Mouse (Mus musculus): Measurements from ENCODE around the gene Cgnl1. TPM values are rescaled to one million over a fixed set of nuclear protein-coding genes. Genes with fewer than 3 reads are reported as not detected.

Gene Cgnl1
- polyA plus RNA-seq, 1 experiment from 2014 or later = 8.9 TPM

- no peak overlapping the region for H3K4me3 ChIP-seq
- 59% methylated on average over 11 of the region's 11 CpGs for WGBS
- H3K9me3 ChIP-seq = no peaks in the 10 kb centered on the region
- H3K9ac ChIP-seq = no peak overlapping the region
- no peaks in the 10 kb centered on the region for H3K36me3 ChIP-seq
- H3K4me2 ChIP-seq = no peak overlapping the region
- H3K4me1 ChIP-seq (replicated peaks) = peaks cover 17% of the 10 kb centered on the region
- ATAC-seq (ENCODE audit: low FRiP score) = no peak
- H3K27me3 ChIP-seq = peaks cover 63% of the 10 kb centered on the region
- H3K27ac ChIP-seq = no peak overlapping the region
Measured at GRCm38 (mm10) chr9:71764551-71764950, 6.9 kb downstream of the Cgnl1 start.

- Histone ChIP-seq H3K27me3 (peaks cover 62% of the 10 kb centered on the region), H3K9me3 (no peaks in the 10 kb centered on the region), H3K27ac (no peak overlapping the region), H3K4me2 (no peak overlapping the region), H3K4me3 (no peak overlapping the region), H3K36me3 (no peaks in the 10 kb centered on the region), H3K4me1 (replicated peaks) (peaks cover 27% of the 10 kb centered on the region), H3K9ac (no peak overlapping the region)
- WGBS = 5% methylated on average over 1 of the region's 1 CpGs
- ATAC-seq (ENCODE audit: low FRiP score) = no peak
Measured at GRCm38 (mm10) chr9:71763273-71763672, 8.1 kb downstream of the Cgnl1 start.

DNA sequence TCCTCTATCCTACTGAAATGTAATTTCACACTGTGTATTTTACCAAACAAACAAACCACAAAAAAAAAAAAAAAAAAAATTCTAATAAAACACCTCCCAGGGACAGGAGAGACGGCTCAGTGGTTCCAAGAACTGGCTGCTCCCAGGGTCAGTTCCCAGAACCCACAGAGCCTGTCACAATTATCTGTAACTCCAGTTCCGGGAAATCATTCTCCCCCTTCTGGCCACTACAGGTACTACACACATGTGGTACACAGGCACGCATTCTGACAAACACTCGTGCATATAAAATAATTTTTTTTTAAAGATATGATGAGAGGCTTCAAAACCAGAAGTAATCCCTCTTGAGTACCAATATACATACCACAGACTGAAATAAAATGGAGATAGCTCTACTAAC is 9.7 kb downstream of the Cgnl1 start:
- 94% methylated on average over 4 of the region's 4 CpGs for WGBS
- H3K27me3 ChIP-seq = peaks cover 56% of the 10 kb centered on the region

GRCm38 (mm10) chr9:71760518-71761141 is 10.8 kb downstream of the Cgnl1 start:
- Histone ChIP-seq H3K27me3 (peaks cover 55% of the 10 kb centered on the region), H3K36me3 (no peaks in the 10 kb centered on the region), H3K9me3 (no peaks in the 10 kb centered on the region), H3K4me1 (replicated peaks) (peaks cover 27% of the 10 kb centered on the region), H3K9ac (no peak overlapping the region; the same call in 1 of the 2 replicates), H3K4me2 (peak overlapping the region; percentile 6; the same call in 1 of the 2 replicates), H3K4me3 (no peak overlapping the region), H3K27ac (no peak overlapping the region)
- no peak for ATAC-seq (ENCODE audit: low FRiP score)
- 14% methylated on average over 14 of the region's 14 CpGs for WGBS

More for the DNA sequence above, 9.7 kb downstream of the Cgnl1 start:
- peaks cover 27% of the 10 kb centered on the region for H3K4me1 ChIP-seq (replicated peaks)
- no peaks in the 10 kb centered on the region for H3K9me3 ChIP-seq
- H3K4me3 ChIP-seq = no peak overlapping the region
- H3K27ac ChIP-seq = no peak overlapping the region
- H3K4me2 ChIP-seq = no peak overlapping the region
- no peak overlapping the region for H3K9ac ChIP-seq
- no peak for ATAC-seq (ENCODE audit: low FRiP score)
- H3K36me3 ChIP-seq = no peaks in the 10 kb centered on the region

DNA sequence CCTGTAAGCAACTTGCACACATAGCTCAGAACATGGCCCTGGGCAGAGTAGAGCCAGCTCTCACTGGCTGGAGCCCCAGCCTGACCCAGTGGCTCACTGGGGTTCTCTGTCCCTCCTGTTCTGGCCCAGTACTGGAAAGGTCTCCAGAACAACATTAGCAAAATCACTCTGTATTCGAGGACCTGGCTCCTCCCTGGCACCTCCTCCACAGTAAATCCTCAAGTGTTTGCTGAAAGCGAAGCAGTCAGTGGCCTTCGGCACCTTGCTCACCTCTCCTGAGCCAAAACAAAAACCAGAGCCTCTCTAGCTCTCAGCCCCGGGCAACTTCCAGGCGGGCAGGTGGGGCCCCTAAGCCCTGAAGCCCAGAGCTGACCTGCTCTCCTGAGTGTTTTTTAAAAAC is 11.5 kb downstream of the Cgnl1 start:
- H3K4me3 ChIP-seq = no peak overlapping the region
- no peak for ATAC-seq (ENCODE audit: low FRiP score)
- H3K36me3 ChIP-seq = no peaks in the 10 kb centered on the region
- H3K27ac ChIP-seq = no peak overlapping the region
- H3K9me3 ChIP-seq = no peaks in the 10 kb centered on the region
- no peak overlapping the region for H3K9ac ChIP-seq
- WGBS = 32% methylated on average over 5 of the region's 5 CpGs
- H3K4me1 ChIP-seq (replicated peaks) = peaks cover 27% of the 10 kb centered on the region
- H3K4me2 ChIP-seq = no peak overlapping the region
- peaks cover 51% of the 10 kb centered on the region for H3K27me3 ChIP-seq

DNA sequence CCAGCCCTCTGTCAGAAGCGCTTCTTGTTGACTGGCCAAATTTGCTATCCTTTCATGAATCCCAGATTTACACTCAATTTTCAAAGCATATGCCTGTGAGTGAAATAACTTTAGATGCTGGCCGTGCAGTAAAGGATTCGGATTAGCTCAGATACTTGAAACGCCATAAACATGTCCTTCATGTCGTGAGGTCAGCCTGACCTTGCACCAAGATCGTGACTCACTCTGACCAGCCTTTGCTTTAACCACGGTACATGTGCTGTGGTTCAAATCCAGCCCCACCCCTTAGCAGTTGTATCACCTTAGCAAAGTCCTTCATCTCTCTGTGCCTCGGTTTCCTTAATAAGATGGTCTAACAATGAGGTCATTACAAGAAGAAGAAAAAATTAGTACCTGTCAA is 14.0 kb downstream of the Cgnl1 start:
- Histone ChIP-seq H3K36me3 (no peaks in the 10 kb centered on the region), H3K4me1 (replicated peaks) (peaks cover 27% of the 10 kb centered on the region), H3K27ac (no peak overlapping the region), H3K9ac (no peak overlapping the region), H3K4me2 (no peak overlapping the region), H3K4me3 (no peak overlapping the region), H3K27me3 (peaks cover 33% of the 10 kb centered on the region), H3K9me3 (no peaks in the 10 kb centered on the region)
- WGBS = 86% methylated on average over 8 of the region's 8 CpGs
- no peak for ATAC-seq (ENCODE audit: low FRiP score)

GRCm38 (mm10) chr9:71756916-71757315 is 14.5 kb downstream of the Cgnl1 start:
- H3K9me3 ChIP-seq = no peaks in the 10 kb centered on the region
- no peak overlapping the region for H3K9ac ChIP-seq
- ATAC-seq (ENCODE audit: low FRiP score) = no peak
- whole genome bisulfite sequencing = 47% methylated on average over 4 of the region's 4 CpGs
- H3K4me2 ChIP-seq = no peak overlapping the region
- H3K27me3 ChIP-seq = peaks cover 29% of the 10 kb centered on the region
- no peak overlapping the region for H3K27ac ChIP-seq
- no peaks in the 10 kb centered on the region for H3K36me3 ChIP-seq
- H3K4me1 ChIP-seq (replicated peaks) = peaks cover 27% of the 10 kb centered on the region
- H3K4me3 ChIP-seq = no peak overlapping the region

DNA sequence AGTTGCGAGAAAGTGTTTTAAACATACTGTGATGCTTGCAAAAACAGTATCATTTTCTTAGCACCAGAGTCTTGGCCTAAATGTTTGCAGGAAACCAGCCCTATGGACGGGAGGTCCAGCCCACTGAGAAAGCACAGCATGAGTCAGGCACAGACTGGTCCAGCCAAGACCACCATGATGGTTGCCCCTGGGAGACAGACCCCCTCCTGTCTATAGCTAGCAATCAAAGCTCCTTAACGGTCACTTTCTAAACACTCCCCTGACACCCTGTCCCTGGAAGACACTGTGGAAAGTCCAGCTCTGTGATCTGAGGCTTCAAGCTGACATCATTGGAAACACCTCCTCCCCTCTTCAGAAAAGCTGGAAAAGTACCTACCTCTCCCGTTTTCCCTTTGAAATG is 17.4 kb downstream of the Cgnl1 start:
- ATAC-seq (ENCODE audit: low FRiP score) = no peak
- Histone ChIP-seq H3K9ac (no peak overlapping the region), H3K36me3 (no peaks in the 10 kb centered on the region), H3K9me3 (no peaks in the 10 kb centered on the region), H3K4me3 (no peak overlapping the region), H3K4me1 (replicated peaks) (0 out of 2 replicates have a peak, but pooled peaks cover 12% of the 10 kb centered on the region), H3K27me3 (peaks cover 18% of the 10 kb centered on the region), H3K27ac (no peak overlapping the region), H3K4me2 (no peak overlapping the region)
- WGBS = 55% methylated on average over 4 of the region's 4 CpGs

DNA sequence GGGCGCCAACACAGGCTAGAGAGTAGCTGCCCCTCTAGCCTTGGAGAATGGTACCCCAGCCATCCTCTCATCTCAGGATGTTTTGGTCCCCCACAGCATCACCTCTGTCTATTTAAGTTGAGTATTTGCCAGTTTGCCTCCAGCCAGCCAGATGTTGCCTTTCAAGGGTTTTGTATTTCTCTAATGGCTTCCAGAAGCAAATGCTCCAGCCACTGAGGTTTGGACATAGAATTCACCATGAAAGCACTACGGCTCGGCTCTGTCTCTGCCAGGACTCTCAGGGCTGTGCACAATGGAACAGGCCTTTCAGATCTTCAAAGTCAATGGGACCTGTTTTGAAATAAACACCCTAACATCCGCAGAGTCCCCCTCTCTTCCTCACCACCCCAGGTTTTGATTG is 17.9 kb downstream of the Cgnl1 start:
- no peak overlapping the region for H3K27ac ChIP-seq
- H3K9ac ChIP-seq = no peak overlapping the region
- no peaks in the 10 kb centered on the region for H3K36me3 ChIP-seq
- H3K9me3 ChIP-seq = no peaks in the 10 kb centered on the region
- no peak overlapping the region for H3K4me2 ChIP-seq
- H3K27me3 ChIP-seq = peaks cover 13% of the 10 kb centered on the region
- WGBS = 55% methylated on average over 4 of the region's 4 CpGs
- 0 out of 2 replicates have a peak, but pooled peaks cover 7% of the 10 kb centered on the region for H3K4me1 ChIP-seq (replicated peaks)
- no peak overlapping the region for H3K4me3 ChIP-seq
- ATAC-seq (ENCODE audit: low FRiP score) = no peak

GRCm38 (mm10) chr9:71753117-71753516 is 18.3 kb downstream of the Cgnl1 start:
- Histone ChIP-seq H3K36me3 (no peaks in the 10 kb centered on the region), H3K27me3 (peaks cover 9% of the 10 kb centered on the region; the same call in 1 of the 2 replicates), H3K4me1 (replicated peaks) (0 out of 2 replicates have a peak, but pooled peaks cover 5% of the 10 kb centered on the region), H3K4me3 (no peak overlapping the region), H3K4me2 (no peak overlapping the region), H3K27ac (no peak overlapping the region), H3K9ac (no peak overlapping the region), H3K9me3 (no peaks in the 10 kb centered on the region)
- no peak for ATAC-seq (ENCODE audit: low FRiP score)
- WGBS = 64% methylated on average over 2 of the region's 2 CpGs

- Histone ChIP-seq H3K4me3 (no peak overlapping the region), H3K9me3 (no peaks in the 10 kb centered on the region), H3K4me2 (no peak overlapping the region), H3K36me3 (no peaks in the 10 kb centered on the region), H3K4me1 (replicated peaks) (0 out of 2 replicates have a peak, but pooled peaks cover 9% of the 10 kb centered on the region), H3K27me3 (no peaks in the 10 kb centered on the region), H3K27ac (no peak overlapping the region), H3K9ac (no peak overlapping the region)
- 9% methylated on average over 4 of the region's 4 CpGs for WGBS
- no peak for ATAC-seq (ENCODE audit: low FRiP score)
Measured at GRCm38 (mm10) chr9:71750015-71750672, 21.3 kb downstream of the Cgnl1 start.

GRCm38 (mm10) chr9:71746405-71746804 is 25.0 kb downstream of the Cgnl1 start:
- H3K4me1 ChIP-seq (replicated peaks) = 0 out of 2 replicates have a peak, but pooled peaks cover 9% of the 10 kb centered on the region
- no peak overlapping the region for H3K27ac ChIP-seq
- 67% methylated on average over 4 of the region's 4 CpGs for WGBS
- H3K9ac ChIP-seq = no peak overlapping the region
- H3K4me3 ChIP-seq = no peak overlapping the region
- no peak overlapping the region for H3K4me2 ChIP-seq
- H3K36me3 ChIP-seq = no peaks in the 10 kb centered on the region
- no peak for ATAC-seq (ENCODE audit: low FRiP score)
- no peaks in the 10 kb centered on the region for H3K27me3 ChIP-seq
- H3K9me3 ChIP-seq = no peaks in the 10 kb centered on the region
